Mouse (Mus musculus) heart, embryonic 16.5 days (tissue): Measurements from ENCODE around the gene Olfr701. TPM values are rescaled to one million over a fixed set of nuclear protein-coding genes. Genes with fewer than 3 reads are reported as not detected.

ENCODE experiments used
- ATAC-seq: fragments of 200-750 bp; cut with Nextera tagmentation; replicated peaks from 2 replicates; pipeline ENCODE4 v1.8.0; 2017; ENCODE audit warnings: moderate number of reproducible peaks; ENCODE audit not compliant: insufficient read depth, low FRiP score; ENCODE audit errors: extremely low read depth
- H3K27ac ChIP-seq: fragments of 300-500 bp; sonication (generic); 2 replicates; pipeline ENCODE4 v1.5.1; 2014; ENCODE audit warnings: mild to moderate bottlenecking, low read length, control low read depth, moderate library complexity
- H3K27me3 ChIP-seq: fragments of 300-500 bp; sonication (generic); 2 replicates; pipeline ENCODE4 v1.6.1; 2014; ENCODE audit warnings: low read length, mixed read lengths; ENCODE audit not compliant: control insufficient read depth, insufficient read depth
- H3K36me3 ChIP-seq: fragments of 300-500 bp; sonication (generic); 2 replicates; pipeline ENCODE4 v1.6.1; 2014; ENCODE audit not compliant: control insufficient read depth, insufficient read depth
- H3K4me1 ChIP-seq: fragments of 300-500 bp; sonication (generic); 2 replicates; pipeline ENCODE4 v1.6.1; 2014; ENCODE audit warnings: low read length, mixed read lengths; ENCODE audit not compliant: control insufficient read depth, insufficient read depth
- H3K4me2 ChIP-seq: fragments of 300-500 bp; sonication (generic); 2 replicates; pipeline ENCODE4 v1.6.1; 2014; ENCODE audit warnings: low read depth, mild to moderate bottlenecking, control low read depth, low read length
- H3K4me3 ChIP-seq: fragments of 300-500 bp; sonication (generic); 2 replicates; pipeline ENCODE4 v1.5.1; 2014; ENCODE audit warnings: mild to moderate bottlenecking, control low read depth, low read length
- H3K9ac ChIP-seq: fragments of 300-500 bp; sonication (generic); 2 replicates; pipeline ENCODE4 v1.6.1; 2014; ENCODE audit warnings: low read length, control low read depth
- H3K9me3 ChIP-seq: fragments of 300-500 bp; sonication (generic); replicated peaks from 2 replicates; pipeline ENCODE4 v1.6.1; 2016; ENCODE audit warnings: low read length; ENCODE audit not compliant: control insufficient read depth
- WGBS: fragments of 180-500 bp; shearing (Covaris S2); extraction: QIAGEN DNeasy Blood & Tissue Kit; methylation state at CpG from one replicate; pipeline ENCODE4 v1.1.7; 2014; 5-methylcytosine and 5-hydroxymethylcytosine counted together
- polyA plus RNA-seq: library from polyadenylated mRNA; unstranded; fragments of >200 nt; fragmentation: Nextera tagmentation; extraction: Ambion mirVana; gene quantifications from 2 replicates; pipeline ENCODE4 v1.2.1, GENCODE M21; 2015

Olfr701 gene
- polyA plus RNA-seq: not detected in 2 replicates

DNA sequence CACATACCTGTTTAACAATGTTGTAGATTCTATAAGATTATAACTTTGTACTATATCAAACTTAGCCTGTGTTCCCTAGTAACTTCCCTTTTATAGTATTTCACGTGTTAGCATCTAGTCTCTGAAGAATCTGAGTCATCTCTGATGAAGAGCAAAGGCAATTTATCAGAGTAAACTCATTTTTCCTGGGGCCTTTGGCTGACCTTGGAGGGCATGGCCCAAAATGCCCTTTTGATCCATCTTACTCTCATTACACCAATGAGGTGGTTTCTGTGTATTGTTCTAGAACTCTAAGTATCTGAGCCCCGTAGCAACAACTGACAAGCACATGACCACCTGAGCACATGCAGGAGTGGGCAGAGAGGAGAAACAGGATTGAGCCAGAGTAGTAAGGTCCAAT lies at the start of gene Olfr701:
Gene Olfr701, plus strand, starts transcription at position 301 of the 400 bp plus-strand sequence.
- no peak for ATAC-seq
- Histone ChIP-seq H3K4me3 (no peak within 1 kb of the TSS), H3K4me1 (no peaks in the 10 kb centered on the region), H3K4me2 (no peak within 1 kb of the TSS), H3K27me3 (no peaks in the 10 kb centered on the region), H3K9me3 (no peaks in the 10 kb centered on the region), H3K36me3 (no peaks in the 10 kb centered on the region), H3K27ac (no peak within 1 kb of the TSS), H3K9ac (no peak within 1 kb of the TSS)
- 61% methylated on average over 2 of the region's 2 CpGs for WGBS

DNA sequence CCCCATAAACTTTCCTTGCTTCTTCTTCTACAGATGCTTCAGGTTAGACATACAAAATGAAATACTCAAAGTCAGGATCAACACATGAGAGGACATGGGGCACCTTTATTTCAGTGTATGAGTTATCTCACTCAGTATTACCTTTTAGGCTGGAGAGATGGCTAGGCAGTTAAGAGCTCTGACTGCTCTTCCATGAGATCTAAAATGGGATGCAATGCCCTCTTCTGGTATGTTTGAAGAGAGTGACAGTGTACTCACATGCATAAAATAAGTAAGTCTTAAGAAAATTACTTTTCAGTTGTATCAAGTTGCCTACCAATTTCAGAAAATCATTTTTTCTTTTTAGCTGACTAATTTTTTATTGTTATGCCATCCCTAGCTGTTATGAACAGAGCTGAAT lies 25.6 kb upstream of the Olfr701 start:
- Histone ChIP-seq H3K27me3 (no peaks in the 10 kb centered on the region), H3K36me3 (no peaks in the 10 kb centered on the region)
- no peak for ATAC-seq

DNA sequence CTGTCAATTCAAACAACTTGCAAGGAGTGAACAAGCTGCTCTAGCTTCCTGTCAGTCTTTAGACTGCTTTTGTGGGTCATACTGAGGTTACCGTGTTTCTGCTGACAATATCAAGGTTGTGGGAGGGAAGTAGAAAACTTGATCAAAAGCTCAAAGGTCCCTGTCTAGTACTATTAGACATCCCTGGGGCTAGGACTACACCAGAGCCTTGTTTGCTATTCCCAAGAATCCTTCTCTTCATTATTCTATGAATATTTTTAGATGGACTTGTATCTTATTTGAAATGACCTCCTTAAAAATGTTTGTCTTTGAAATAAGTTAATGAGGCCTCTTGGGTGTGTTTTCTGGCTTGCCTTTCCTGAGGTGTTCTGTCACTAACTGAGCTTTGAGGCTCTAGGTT lies 20.8 kb upstream of the Olfr701 start, which contains the start of gene Olfr699:
Gene Olfr699, minus strand, starts transcription at position 101 of the 400 bp plus-strand sequence.
- Histone ChIP-seq H3K9ac (no peak within 1 kb of the TSS), H3K9me3 (peaks cover 4% of the 10 kb centered on the region; the same call in 1 of the 2 replicates)
- no peak for ATAC-seq

More for the DNA sequence above, 25.6 kb upstream of the Olfr701 start:
- H3K9me3 ChIP-seq: no peaks in the 10 kb centered on the region
- no peak overlapping the region for H3K27ac ChIP-seq
- H3K9ac ChIP-seq: no peak overlapping the region
- H3K4me1 ChIP-seq: no peaks in the 10 kb centered on the region
- H3K4me3 ChIP-seq: no peak overlapping the region
- no peak overlapping the region for H3K4me2 ChIP-seq

GRCm38 (mm10) chr7:106808734-106809133 lies 5.2 kb upstream of the Olfr701 start, which contains the start of gene Olfr700:
Gene Olfr700 (minus strand): TSS chr7:106808834.
- Histone ChIP-seq H3K4me1 (no peaks in the 10 kb centered on the region), H3K4me2 (no peak within 1 kb of the TSS), H3K36me3 (no peaks in the 10 kb centered on the region), H3K9ac (no peak within 1 kb of the TSS), H3K27ac (no peak within 1 kb of the TSS), H3K9me3 (no peaks in the 10 kb centered on the region), H3K27me3 (no peaks in the 10 kb centered on the region), H3K4me3 (no peak within 1 kb of the TSS)
- ATAC-seq: no peak
- 72% methylated on average over 1 of the region's 1 CpGs for WGBS

More for the DNA sequence above, 20.8 kb upstream of the Olfr701 start, which contains the start of gene Olfr699:
- no peak within 1 kb of the TSS for H3K4me2 ChIP-seq
- no peak within 1 kb of the TSS for H3K4me3 ChIP-seq
- H3K27ac ChIP-seq: no peak within 1 kb of the TSS
- no peaks in the 10 kb centered on the region for H3K36me3 ChIP-seq
- H3K4me1 ChIP-seq: no peaks in the 10 kb centered on the region
- WGBS: 63% methylated on average over 1 of the region's 1 CpGs
- no peaks in the 10 kb centered on the region for H3K27me3 ChIP-seq

GRCm38 (mm10) chr7:106815775-106816174 lies 1.8 kb downstream of the Olfr701 start:
- no peaks in the 10 kb centered on the region for H3K27me3 ChIP-seq
- no peak overlapping the region for H3K4me2 ChIP-seq
- WGBS: 30% methylated on average over 2 of the region's 2 CpGs
- no peak overlapping the region for H3K9ac ChIP-seq
- H3K9me3 ChIP-seq: no peaks in the 10 kb centered on the region
- H3K4me3 ChIP-seq: no peak overlapping the region
- ATAC-seq: no peak
- H3K36me3 ChIP-seq: no peaks in the 10 kb centered on the region
- no peaks in the 10 kb centered on the region for H3K4me1 ChIP-seq
- no peak overlapping the region for H3K27ac ChIP-seq

DNA sequence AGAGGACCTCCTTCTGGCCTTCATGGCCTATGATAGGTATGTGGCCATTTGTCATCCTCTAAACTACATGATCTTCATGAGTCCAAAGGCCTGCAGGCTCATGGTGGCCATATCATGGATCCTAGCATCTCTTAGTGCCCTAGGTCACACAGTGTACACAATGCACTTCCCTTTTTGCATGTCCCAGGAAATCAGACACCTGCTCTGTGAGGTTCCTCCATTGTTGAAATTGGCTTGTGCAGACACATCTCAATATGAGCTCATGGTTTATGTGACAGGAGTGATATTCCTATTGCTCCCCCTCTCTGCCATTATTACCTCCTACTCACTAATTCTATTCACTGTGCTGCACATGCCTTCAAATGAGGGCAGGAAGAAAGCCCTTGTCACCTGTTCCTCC lies 4.5 kb downstream of the Olfr701 start:
- no peaks in the 10 kb centered on the region for H3K36me3 ChIP-seq
- no peaks in the 10 kb centered on the region for H3K27me3 ChIP-seq
- no peak overlapping the region for H3K4me2 ChIP-seq
- no peak for ATAC-seq
- no peaks in the 10 kb centered on the region for H3K4me1 ChIP-seq
- H3K9me3 ChIP-seq: no peaks in the 10 kb centered on the region
- no peak overlapping the region for H3K27ac ChIP-seq
- no peak overlapping the region for H3K9ac ChIP-seq
- no peak overlapping the region for H3K4me3 ChIP-seq

DNA sequence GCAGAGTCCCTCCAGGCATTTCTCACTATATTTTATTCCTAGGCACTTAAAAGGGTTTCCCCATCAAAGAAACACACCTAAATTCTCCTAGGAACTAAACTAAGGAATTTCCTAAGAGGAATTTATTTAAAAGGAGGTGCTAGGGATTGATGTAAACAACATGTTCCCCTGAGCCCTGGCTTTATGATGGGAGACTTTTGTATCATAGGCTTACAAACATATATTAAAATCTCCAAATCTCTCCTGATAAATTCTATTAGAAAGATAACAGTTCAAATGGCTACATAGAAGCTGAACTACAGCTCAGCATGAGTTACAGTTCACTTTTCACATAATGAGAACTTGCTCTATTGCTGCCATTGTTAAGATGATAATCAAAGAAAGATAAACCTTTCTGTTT lies 19.9 kb downstream of the Olfr701 start, which contains the start of gene Olfr702:
Gene Olfr702, minus strand, starts transcription at position 101 of the 400 bp plus-strand sequence.
- no peak within 1 kb of the TSS for H3K9ac ChIP-seq

DNA sequence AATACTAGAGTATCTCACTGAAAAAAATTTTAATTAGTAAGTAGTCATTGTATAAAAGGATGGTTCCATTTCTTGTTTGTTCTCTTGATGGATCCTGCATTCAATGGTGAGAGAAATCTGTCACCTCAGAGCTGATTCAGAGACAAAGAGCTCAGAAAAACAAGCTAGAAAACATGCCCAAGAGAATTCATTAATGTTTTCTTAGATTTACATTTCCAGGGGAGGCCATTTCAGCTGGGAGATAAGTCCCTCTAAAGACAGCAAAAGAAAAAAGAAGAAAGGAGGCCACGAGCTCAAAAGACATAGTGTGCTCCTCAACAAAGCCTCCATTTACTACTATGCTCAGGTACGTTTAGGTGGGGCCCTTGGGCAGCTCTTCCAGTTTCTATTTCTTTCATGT lies 29.1 kb downstream of the Olfr701 start, which contains the start of gene Olfr703:
Gene Olfr703, plus strand, starts transcription at position 301 of the 400 bp plus-strand sequence.
- H3K9me3 ChIP-seq: no peaks in the 10 kb centered on the region
- H3K27me3 ChIP-seq: no peaks in the 10 kb centered on the region
- WGBS: 61% methylated on average over 2 of the region's 2 CpGs
- H3K4me3 ChIP-seq: no peak within 1 kb of the TSS
- no peaks in the 10 kb centered on the region for H3K4me1 ChIP-seq
- ATAC-seq: no peak
- H3K4me2 ChIP-seq: no peak within 1 kb of the TSS
- H3K9ac ChIP-seq: no peak within 1 kb of the TSS
- no peaks in the 10 kb centered on the region for H3K36me3 ChIP-seq
- H3K27ac ChIP-seq: no peak within 1 kb of the TSS

More for the DNA sequence above, 19.9 kb downstream of the Olfr701 start, which contains the start of gene Olfr702:
- Histone ChIP-seq H3K4me1 (no peaks in the 10 kb centered on the region), H3K27ac (no peak within 1 kb of the TSS), H3K4me2 (no peak within 1 kb of the TSS), H3K27me3 (no peaks in the 10 kb centered on the region), H3K36me3 (no peaks in the 10 kb centered on the region), H3K4me3 (no peak within 1 kb of the TSS), H3K9me3 (no peaks in the 10 kb centered on the region)
- ATAC-seq: no peak

- no peaks in the 10 kb centered on the region; the same call in 1 of the 2 replicates for H3K9me3 ChIP-seq
- no peak within 1 kb of the TSS for H3K9ac ChIP-seq
- no peak within 1 kb of the TSS for H3K27ac ChIP-seq
- no peaks in the 10 kb centered on the region for H3K36me3 ChIP-seq
- no peaks in the 10 kb centered on the region for H3K27me3 ChIP-seq
- H3K4me2 ChIP-seq: no peak within 1 kb of the TSS
- no peak within 1 kb of the TSS for H3K4me3 ChIP-seq
- ATAC-seq: no peak
- H3K4me1 ChIP-seq: no peaks in the 10 kb centered on the region
Observed at GRCm38 (mm10) chr7:106862885-106863284, 49.0 kb downstream of the Olfr701 start, which contains the start of gene Olfr704. Gene Olfr704 (plus strand): TSS chr7:106863185.
